Comparison of ENCODE assay signal across 9 mouse cellular contexts in genomic region chr7:98778929-98779328, GRCm38 (mm10). TPM values are rescaled to one million over a fixed set of nuclear protein-coding genes. Genes with fewer than 3 reads are reported as not detected.
DNase-seq lines count a peak whose midpoint lies in the region; ATAC-seq lines count a peak whose summit lies in the region.
"Had no signal": no experiment of that assay in that cellular context is flagged by ENCODE, and none has a peak within 500 bp of the region (broad histone marks: within the 10 kb centered on the region; RNA-seq: fewer than 3 reads in every experiment).

No protein-coding gene starts in this region.

- no peaks in the 10 kb centered on the region for H3K9me3 ChIP-seq in midbrain, embryonic 10.5 days (replicated peaks)
- H3K9me3 ChIP-seq in midbrain, embryonic 13.5 days: no peaks in the 10 kb centered on the region
- H3K9me3 ChIP-seq in intestine, embryonic 16.5 days (ENCODE audit: control insufficient read depth, low read length): no peaks in the 10 kb centered on the region
- no peaks in the 10 kb centered on the region for H3K9me3 ChIP-seq in stomach, embryonic 16.5 days (replicated peaks; ENCODE audit: control insufficient read depth, low read length)
- H3K9me3 ChIP-seq: megakaryocyte, embryonic 14.5 days had no signal

- no peak overlapping the region for H3K4me2 ChIP-seq in midbrain, embryonic 13.5 days (replicated peaks)
- H3K4me2 ChIP-seq in intestine, embryonic 16.5 days (ENCODE audit: low read depth, low read length): no peak overlapping the region
- H3K4me2 ChIP-seq in stomach, embryonic 16.5 days (ENCODE audit: low read depth, low read length): no peak overlapping the region

- no peak for ATAC-seq in midbrain, embryonic 13.5 days
- ATAC-seq in intestine, embryonic 16.5 days: peak; percentile 52
- ATAC-seq in stomach, embryonic 16.5 days (ENCODE audit: insufficient read depth, low FRiP score): 0 out of 2 replicates have a peak, but pooled peaks have one; percentile 31

- intact Hi-C loops in gastrocnemius, postnatal 14 days (cut with DNase I; ENCODE audit: low total_unique reads): loop anchor here (5.0 kb wide), 1 partner anchor 37 kb away; no protein-coding TSS in a partner anchor
- intact Hi-C loops in left cerebral cortex, postnatal 14 days (cut with DNase I): loop anchor here (5.0 kb wide), 1 partner anchor 37 kb away; no protein-coding TSS in a partner anchor

- WGBS in midbrain, embryonic 10.5 days: 13% methylated on average over 5 of the region's 5 CpGs
- 15% methylated on average over 5 of the region's 5 CpGs for WGBS in midbrain, embryonic 13.5 days
- WGBS in intestine, embryonic 16.5 days: 13% methylated on average over 5 of the region's 5 CpGs
- 22% methylated on average over 5 of the region's 5 CpGs for WGBS in stomach, embryonic 16.5 days

- no peaks in the 10 kb centered on the region for H3K36me3 ChIP-seq in midbrain, embryonic 10.5 days
- no peaks in the 10 kb centered on the region for H3K36me3 ChIP-seq in midbrain, embryonic 13.5 days
- H3K36me3 ChIP-seq in intestine, embryonic 16.5 days (ENCODE audit: control insufficient read depth, insufficient read depth, low read length): no peaks in the 10 kb centered on the region
- no peaks in the 10 kb centered on the region for H3K36me3 ChIP-seq in stomach, embryonic 16.5 days (ENCODE audit: control insufficient read depth, insufficient read depth, low read length)

- peak; percentile 73 for DNase-seq in midbrain, embryonic 10.5 days (ENCODE audit: low spot score)
- DNase-seq in cerebellum, adult 9-10 months: peak; percentile 39
- DNase-seq in gastrocnemius, postnatal 14 days: peak; percentile 81
- DNase-seq in left cerebral cortex, postnatal 14 days (ENCODE audit: low spot score in 2 of 2): peak; percentile 31 to 73
- DNase-seq in naive thymus-derived CD4-positive, alpha-beta T cell, adult 2 months (ENCODE audit: low read depth): peak; percentile 77

- H3K4me1 ChIP-seq in midbrain, embryonic 10.5 days: peaks cover 24% of the 10 kb centered on the region
- H3K4me1 ChIP-seq in midbrain, embryonic 13.5 days (replicated peaks): peaks cover 7% of the 10 kb centered on the region
- peaks cover 6% of the 10 kb centered on the region for H3K4me1 ChIP-seq in intestine, embryonic 16.5 days (ENCODE audit: control insufficient read depth, insufficient read depth, low read length)
- peaks cover 8% of the 10 kb centered on the region for H3K4me1 ChIP-seq in stomach, embryonic 16.5 days (ENCODE audit: control insufficient read depth, insufficient read depth, low read length)

- peaks cover 2% of the 10 kb centered on the region; the same call in 1 of the 2 replicates for H3K27me3 ChIP-seq in midbrain, embryonic 10.5 days (ENCODE audit: low read depth, poor library complexity, severe bottlenecking)
- 0 out of 2 replicates have a peak, but pooled peaks cover 3% of the 10 kb centered on the region for H3K27me3 ChIP-seq in midbrain, embryonic 13.5 days
- no peaks in the 10 kb centered on the region for H3K27me3 ChIP-seq in intestine, embryonic 16.5 days (replicated peaks; ENCODE audit: control insufficient read depth, insufficient read depth, low read length)
- H3K27me3 ChIP-seq in stomach, embryonic 16.5 days (ENCODE audit: control insufficient read depth, insufficient read depth, low read length): no peaks in the 10 kb centered on the region

- H3K9ac ChIP-seq in midbrain, embryonic 13.5 days (replicated peaks): no peak overlapping the region
- H3K9ac ChIP-seq in intestine, embryonic 16.5 days (ENCODE audit: low read depth, low read length): no peak overlapping the region
- H3K9ac ChIP-seq in stomach, embryonic 16.5 days (ENCODE audit: low read length): no peak overlapping the region

- H3K4me3 ChIP-seq in midbrain, embryonic 10.5 days: no peak overlapping the region
- H3K4me3 ChIP-seq in midbrain, embryonic 13.5 days (replicated peaks): no peak overlapping the region
- no peak overlapping the region for H3K4me3 ChIP-seq in intestine, embryonic 16.5 days (ENCODE audit: low read length)
- no peak overlapping the region for H3K4me3 ChIP-seq in stomach, embryonic 16.5 days (replicated peaks; ENCODE audit: low read length)
- H3K4me3 ChIP-seq: megakaryocyte, embryonic 14.5 days had no signal

- H3K27ac ChIP-seq in midbrain, embryonic 10.5 days (replicated peaks): peak overlapping the region; percentile 9; the same call in 1 of the 2 replicates
- no peak overlapping the region for H3K27ac ChIP-seq in midbrain, embryonic 13.5 days
- H3K27ac ChIP-seq in intestine, embryonic 16.5 days (ENCODE audit: low read length): no peak overlapping the region
- H3K27ac ChIP-seq in stomach, embryonic 16.5 days (ENCODE audit: low read length): no peak overlapping the region

RNA-seq across cellular contexts. Expression of gene Wnt11, which starts 56.0 kb away (rescaled TPM):
- polyA plus RNA-seq in midbrain, embryonic 10.5 days (2016; fragmentation: Nextera tagmentation; extraction: Ambion mirVana): 0.62 and 0.70 TPM in 2 replicates
- 0.55 and 0.69 TPM in 2 replicates for polyA plus RNA-seq in midbrain, embryonic 13.5 days (2015; fragmentation: Nextera tagmentation; extraction: Ambion mirVana)
- 1 to 10 TPM; 6.1 to 7.9 TPM for total RNA-seq in gastrocnemius, postnatal 14 days (2021)
- polyA plus RNA-seq in intestine, embryonic 16.5 days (2015; fragmentation: Nextera tagmentation; extraction: Ambion mirVana): 1.8 and 2.0 TPM in 2 replicates
- total RNA-seq in left cerebral cortex, postnatal 14 days (2021): under 1 TPM; 0.15 to 0.42 TPM
- 4.7 and 5.8 TPM in 2 replicates for polyA plus RNA-seq in stomach, embryonic 16.5 days (2015; fragmentation: Nextera tagmentation; extraction: Ambion mirVana)
